Comparison of ENCODE assay signal across 8 mouse cellular contexts in genomic region chr10:80164161-80164997, GRCm38 (mm10). TPM values are rescaled to one million over a fixed set of nuclear protein-coding genes. Genes with fewer than 3 reads are reported as not detected.
DNase-seq lines count a peak whose midpoint lies in the region; ATAC-seq and TF ChIP-seq lines count a peak whose summit lies in the region.

No protein-coding gene starts in this region.

- 0 out of 2 replicates have a peak, but pooled peaks have one; percentile 0 for ATAC-seq in intestine, embryonic 16.5 days
- ATAC-seq in liver, postnatal 0 days, result no peak
- ATAC-seq in inflammation-experienced regulatory T-cells, adult 6 months, result no peak

- peak; percentile 32 for DNase-seq in embryo, embryonic 11 days
- no peak for DNase-seq in embryo, embryonic 10.5 days (ENCODE audit: low spot score)
- peak; percentile 74 for DNase-seq in MN1 (ENCODE audit: low spot score)
- DNase-seq in forebrain, embryonic 10.5 days (ENCODE audit: extremely low spot score, low spot score), result no peak
- no peak for DNase-seq in liver, postnatal 0 days
- no peak for DNase-seq in urinary bladder, postnatal 36 days (ENCODE audit: low spot score in 2 of 2)

- H3K9ac ChIP-seq in intestine, embryonic 16.5 days (ENCODE audit: low read depth, low read length), result peak overlapping the region; percentile 67
- H3K9ac ChIP-seq in liver, postnatal 0 days (replicated peaks), result peak overlapping the region; percentile 52

- peak overlapping the region; percentile 97 for H3K4me2 ChIP-seq in intestine, embryonic 16.5 days (ENCODE audit: low read depth, low read length)
- peak overlapping the region; percentile 91 for H3K4me2 ChIP-seq in liver, postnatal 0 days (ENCODE audit: low read depth, low read length)

- peaks cover 87% of the 10 kb centered on the region for H3K4me1 ChIP-seq in forebrain, embryonic 10.5 days
- H3K4me1 ChIP-seq in intestine, embryonic 16.5 days (ENCODE audit: control insufficient read depth, insufficient read depth, low read length), result peaks cover 67% of the 10 kb centered on the region
- H3K4me1 ChIP-seq in liver, postnatal 0 days (ENCODE audit: insufficient read depth), result peaks cover 74% of the 10 kb centered on the region

- 11% methylated on average over 44 of the region's 44 CpGs for WGBS in forebrain, embryonic 10.5 days
- WGBS in intestine, embryonic 16.5 days, result 9% methylated on average over 42 of the region's 44 CpGs
- 14% methylated on average over 43 of the region's 44 CpGs for WGBS in liver, postnatal 0 days (ENCODE audit: insufficient replicate concordance)

- peak overlapping the region; percentile 65 for H3K27ac ChIP-seq in forebrain, embryonic 10.5 days
- peak overlapping the region; percentile 43 for H3K27ac ChIP-seq in intestine, embryonic 16.5 days (ENCODE audit: low read length)
- H3K27ac ChIP-seq in liver, postnatal 0 days (ENCODE audit: low read depth), result 0 out of 2 replicates have a peak overlapping the region, but pooled peaks have one; percentile 42

- no peak for TF ChIP-seq CTCF in liver, postnatal 0 days (IDR thresholded peaks at IDR 0.05; ENCODE audit: low read depth)

- H3K36me3 ChIP-seq in forebrain, embryonic 10.5 days (replicated peaks), result peaks cover 5% of the 10 kb centered on the region
- H3K36me3 ChIP-seq in intestine, embryonic 16.5 days (ENCODE audit: control insufficient read depth, insufficient read depth, low read length), result no peaks in the 10 kb centered on the region
- H3K36me3 ChIP-seq in liver, postnatal 0 days (replicated peaks; ENCODE audit: insufficient read depth, low read length), result no peaks in the 10 kb centered on the region

- no peaks in the 10 kb centered on the region for H3K9me3 ChIP-seq in forebrain, embryonic 10.5 days
- H3K9me3 ChIP-seq in intestine, embryonic 16.5 days (ENCODE audit: control insufficient read depth, low read length), result no peaks in the 10 kb centered on the region
- no peaks in the 10 kb centered on the region for H3K9me3 ChIP-seq in liver, postnatal 0 days (ENCODE audit: low read length)

- peak overlapping the region; percentile 54 for H3K4me3 ChIP-seq in forebrain, embryonic 10.5 days
- peak overlapping the region; percentile 47 for H3K4me3 ChIP-seq in intestine, embryonic 16.5 days (ENCODE audit: low read length)
- peak overlapping the region; percentile 44 for H3K4me3 ChIP-seq in liver, postnatal 0 days (ENCODE audit: low read depth, low read length)

- H3K27me3 ChIP-seq in forebrain, embryonic 10.5 days (ENCODE audit: poor library complexity, severe bottlenecking), result peaks cover 14% of the 10 kb centered on the region
- H3K27me3 ChIP-seq in intestine, embryonic 16.5 days (replicated peaks; ENCODE audit: control insufficient read depth, insufficient read depth, low read length), result no peaks in the 10 kb centered on the region
- no peaks in the 10 kb centered on the region for H3K27me3 ChIP-seq in liver, postnatal 0 days (ENCODE audit: insufficient read depth, low read length)

- no peak for TF ChIP-seq EP300 in liver, postnatal 0 days (IDR thresholded peaks at IDR 0.05; ENCODE audit: low read depth)

RNA-seq across cellular contexts. Expression of gene Cirbp, which starts 1.4 kb away (rescaled TPM):
- 90.9 and 116 TPM in 2 replicates for polyA plus RNA-seq in forebrain, embryonic 10.5 days (2016; fragmentation: Nextera tagmentation; extraction: Ambion mirVana)
- 53.2 and 62.6 TPM in 2 replicates for polyA plus RNA-seq in intestine, embryonic 16.5 days (2015; fragmentation: Nextera tagmentation; extraction: Ambion mirVana)
- 87.0 and 93.3 TPM in 2 replicates for polyA plus RNA-seq in liver, postnatal 0 days (2015; fragmentation: Nextera tagmentation; extraction: Ambion mirVana)
- 100 to 1,000 TPM in 2 of 3 experiments, 10 to 100 TPM in 1; 84.2 to 255 (median 213) TPM for polyA plus RNA-seq in inflammation-experienced regulatory T-cells, adult 6 months (2017; shearing (Covaris generic))

RNA-seq across cellular contexts. Expression of gene 1600002K03Rik, which starts 8.4 kb away (rescaled TPM):
- polyA plus RNA-seq in forebrain, embryonic 10.5 days (2016; fragmentation: Nextera tagmentation; extraction: Ambion mirVana), result 9.8 and 10.7 TPM in 2 replicates
- polyA plus RNA-seq in intestine, embryonic 16.5 days (2015; fragmentation: Nextera tagmentation; extraction: Ambion mirVana), result 23.6 TPM in 2 replicates
- polyA plus RNA-seq in liver, postnatal 0 days (2015; fragmentation: Nextera tagmentation; extraction: Ambion mirVana), result 6.7 and 6.8 TPM in 2 replicates
- 10 to 100 TPM; 17.9 to 28.4 (median 20.5) TPM for polyA plus RNA-seq in inflammation-experienced regulatory T-cells, adult 6 months (2017; shearing (Covaris generic))

RNA-seq across cellular contexts. Expression of gene Efna2, which starts 14.9 kb away (rescaled TPM):
- polyA plus RNA-seq in forebrain, embryonic 10.5 days (2016; fragmentation: Nextera tagmentation; extraction: Ambion mirVana), result 23.2 and 24.2 TPM in 2 replicates
- polyA plus RNA-seq in intestine, embryonic 16.5 days (2015; fragmentation: Nextera tagmentation; extraction: Ambion mirVana), result 7.4 and 8.1 TPM in 2 replicates
- 0.15 and 0.18 TPM in 2 replicates for polyA plus RNA-seq in liver, postnatal 0 days (2015; fragmentation: Nextera tagmentation; extraction: Ambion mirVana)
- not detected for polyA plus RNA-seq in inflammation-experienced regulatory T-cells, adult 6 months (2017; shearing (Covaris generic))

RNA-seq across cellular contexts. Expression of gene Midn, which starts 16.3 kb away (rescaled TPM):
- polyA plus RNA-seq in forebrain, embryonic 10.5 days (2016; fragmentation: Nextera tagmentation; extraction: Ambion mirVana), result 19.1 and 19.8 TPM in 2 replicates
- polyA plus RNA-seq in intestine, embryonic 16.5 days (2015; fragmentation: Nextera tagmentation; extraction: Ambion mirVana), result 8.8 and 10.3 TPM in 2 replicates
- 3.0 and 4.3 TPM in 2 replicates for polyA plus RNA-seq in liver, postnatal 0 days (2015; fragmentation: Nextera tagmentation; extraction: Ambion mirVana)
- polyA plus RNA-seq in inflammation-experienced regulatory T-cells, adult 6 months (2017; shearing (Covaris generic)), result 1 to 10 TPM; 7.3 to 9.3 (median 7.5) TPM

RNA-seq across cellular contexts. Expression of gene Cbarp, which starts 23.7 kb away (rescaled TPM):
- polyA plus RNA-seq in forebrain, embryonic 10.5 days (2016; fragmentation: Nextera tagmentation; extraction: Ambion mirVana), result 6.8 and 7.3 TPM in 2 replicates
- polyA plus RNA-seq in intestine, embryonic 16.5 days (2015; fragmentation: Nextera tagmentation; extraction: Ambion mirVana), result 5.1 TPM in 2 replicates
- 0.11 and 0.18 TPM in 2 replicates for polyA plus RNA-seq in liver, postnatal 0 days (2015; fragmentation: Nextera tagmentation; extraction: Ambion mirVana)
- polyA plus RNA-seq in inflammation-experienced regulatory T-cells, adult 6 months (2017; shearing (Covaris generic)), result 1 to 10 TPM in 2 of 3 experiments, under 1 TPM in 1; 0.60 to 2.3 (median 1.3) TPM

Comparison
In these comparisons a context has a peak if more than half of its experiments do, and no peak if none do; other contexts are left out.
1. DNase-seq: peak in embryo, embryonic 11 days (single experiment) and MN1 (single experiment); none in embryo, embryonic 10.5 days (single experiment), forebrain, embryonic 10.5 days (single experiment), liver, postnatal 0 days (single experiment) and urinary bladder, postnatal 36 days (0 of 2).
2. Peak in every context shown above with its lines, with median percentiles within 50 percentile points of each other: H3K27ac ChIP-seq and H3K4me3 ChIP-seq.